In genomic region chr13:31919716-31920115, GRCm38 (mm10) we compare ENCODE assay signal across 11 mouse cellular contexts.
"Had no signal": no experiment of that assay in that cellular context is flagged by ENCODE, and none has a peak within 500 bp of the region (broad histone marks: within the 10 kb centered on the region; RNA-seq: fewer than 3 reads in every experiment).

No protein-coding gene starts in this region.

- DNase-seq: gastrocnemius, postnatal 14 days; gastrocnemius, postnatal 36 days; heart, adult 2 months; heart, postnatal 14 days; heart, postnatal 36 days; kidney, adult 11 months; kidney, postnatal 14 days; kidney, postnatal 36 days; layer of hippocampus, adult 9-11 months; layer of hippocampus, postnatal 36 days; left cerebral cortex, postnatal 4 days had no signal
